Mouse (Mus musculus) embryonic facial prominence, embryonic 14.5 days (tissue): ENCODE measurements around the gene Tnrc6a. TPM values are rescaled to one million over a fixed set of nuclear protein-coding genes. Genes with fewer than 3 reads are reported as not detected.

Experiments
- ATAC-seq: fragments of 200-750 bp; cut with Nextera tagmentation; 2 replicates; pipeline ENCODE4 v1.8.0; 2017; ENCODE audit warnings: low read depth, moderate number of reproducible peaks, moderate TSS enrichment
- DNase-seq: peaks from one replicate; pipeline ENCODE4 v3.0.0-alpha.2; 2015; ENCODE audit warnings: low spot score
- H3K27ac ChIP-seq: fragments of 300-500 bp; sonication (generic); replicated peaks from 2 replicates; pipeline ENCODE4 v1.5.1; 2014; ENCODE audit warnings: low read depth, mild to moderate bottlenecking, low read length, moderate library complexity
- H3K27me3 ChIP-seq: fragments of 300-500 bp; sonication (generic); replicated peaks from 2 replicates; pipeline ENCODE4 v1.6.1; 2014; ENCODE audit warnings: low read length; ENCODE audit not compliant: control insufficient read depth, insufficient read depth
- H3K36me3 ChIP-seq: fragments of 300-500 bp; sonication (generic); 2 replicates; pipeline ENCODE4 v1.6.1; 2014; ENCODE audit warnings: low read length, mixed read lengths; ENCODE audit not compliant: control insufficient read depth, insufficient read depth
- H3K4me1 ChIP-seq: fragments of 300-500 bp; sonication (generic); 2 replicates; pipeline ENCODE4 v1.6.1; 2014; ENCODE audit warnings: antibody characterized with exemption, low read length; ENCODE audit not compliant: control insufficient read depth, insufficient read depth
- H3K4me2 ChIP-seq: fragments of 300-500 bp; sonication (generic); 2 replicates; pipeline ENCODE4 v1.6.1; 2014; ENCODE audit warnings: low read depth, mild to moderate bottlenecking, low read length, moderate library complexity, mixed read lengths
- H3K4me3 ChIP-seq: fragments of 300-500 bp; sonication (generic); 2 replicates; pipeline ENCODE4 v1.5.1; 2014; ENCODE audit warnings: low read depth, mild to moderate bottlenecking, low read length
- H3K9ac ChIP-seq: fragments of 300-500 bp; sonication (generic); 2 replicates; pipeline ENCODE4 v1.6.1; 2014; ENCODE audit warnings: low read depth, mild to moderate bottlenecking, low read length, moderate library complexity, mixed read lengths
- H3K9me3 ChIP-seq: fragments of 300-500 bp; sonication (generic); 2 replicates; pipeline ENCODE4 v1.6.1; 2016; ENCODE audit warnings: low read length; ENCODE audit not compliant: control insufficient read depth
- WGBS: fragments of 180-500 bp; shearing (Covaris S2); extraction: QIAGEN DNeasy Blood & Tissue Kit; methylation state at CpG from one replicate; pipeline ENCODE4 v1.1.7; 2014; 5-methylcytosine and 5-hydroxymethylcytosine counted together
- polyA plus RNA-seq: library from polyadenylated mRNA; unstranded; fragments of >200 nt; fragmentation: Nextera tagmentation; extraction: Ambion mirVana; gene quantifications from 2 replicates; pipeline ENCODE4 v1.2.1, GENCODE M21; 2014

Gene Tnrc6a
- polyA plus RNA-seq, 1 experiment from 2014 or later = 35.6 TPM

DNA sequence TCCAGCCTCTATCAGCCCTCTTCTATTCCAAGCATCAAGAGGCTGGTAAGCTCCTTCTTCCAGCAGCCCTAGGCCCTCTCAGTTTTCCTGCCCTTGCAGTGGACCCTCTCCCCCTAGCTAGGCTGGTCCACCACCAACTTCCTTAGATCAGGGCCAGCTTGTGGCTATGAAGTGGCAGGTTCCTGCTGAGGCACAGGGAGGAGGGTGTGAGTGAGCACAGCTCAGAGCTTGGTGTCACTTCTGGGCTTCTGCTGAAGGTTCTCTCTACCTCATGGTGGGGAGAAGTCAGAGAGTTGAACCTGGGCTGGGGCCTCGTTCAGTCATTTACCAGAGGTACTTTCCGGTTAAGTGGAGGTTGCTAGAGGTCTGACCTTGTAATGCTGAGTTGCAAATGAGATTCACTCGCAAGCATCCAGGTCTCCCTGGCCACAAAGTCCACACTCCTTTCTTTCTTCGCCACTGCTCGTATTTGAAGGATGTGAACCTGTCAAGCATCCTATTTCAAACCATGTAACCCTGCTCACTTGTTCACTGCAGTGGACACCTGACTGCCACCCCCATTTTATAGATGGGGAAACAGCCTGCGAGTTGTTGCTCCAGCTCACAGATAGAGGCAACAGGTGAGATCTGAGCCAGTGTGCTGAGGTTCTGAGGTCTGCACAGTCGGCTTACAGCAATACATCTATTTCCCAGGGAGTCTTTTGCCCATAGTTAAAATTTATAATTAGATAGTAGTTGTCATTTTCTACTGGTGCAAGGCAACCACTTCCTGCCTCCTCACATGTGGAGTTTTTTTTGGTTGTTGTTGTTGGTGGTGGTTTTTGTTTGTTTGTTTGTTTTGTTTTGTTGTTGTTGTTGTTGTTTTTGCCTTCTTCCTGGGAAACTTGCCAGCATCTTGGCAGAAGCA is 94.0 kb downstream of the Tnrc6a start:
- no peak for DNase-seq
- 68% methylated on average over 7 of the region's 7 CpGs for WGBS
- no peak overlapping the region for H3K27ac ChIP-seq
- H3K4me3 ChIP-seq = no peak overlapping the region
- H3K9me3 ChIP-seq = no peaks in the 10 kb centered on the region
- H3K4me1 ChIP-seq = peaks cover 8% of the 10 kb centered on the region; the same call in 1 of the 2 replicates
- no peaks in the 10 kb centered on the region for H3K27me3 ChIP-seq
- H3K36me3 ChIP-seq = no peaks in the 10 kb centered on the region
- no peak for ATAC-seq
- H3K4me2 ChIP-seq = no peak overlapping the region
- no peak overlapping the region for H3K9ac ChIP-seq

DNA sequence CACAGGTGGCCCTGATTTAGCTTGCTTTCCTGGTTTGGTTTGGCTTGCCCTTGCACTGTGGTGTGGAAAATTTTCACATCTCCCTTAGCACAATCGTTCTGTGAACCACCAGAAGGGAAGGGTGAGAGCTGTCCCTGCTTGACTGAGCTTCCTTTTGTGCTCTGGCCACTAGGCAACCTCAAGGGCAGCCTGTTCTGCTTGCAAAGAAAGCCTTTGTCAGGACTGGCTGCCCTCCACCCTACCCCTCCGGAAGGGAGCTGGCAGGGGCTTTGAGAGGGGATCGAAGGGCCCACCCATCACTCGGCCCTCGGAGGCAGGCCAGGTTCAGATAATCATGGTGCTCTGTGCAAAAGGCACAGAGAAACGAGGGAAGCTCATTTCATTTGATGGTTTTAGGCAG is 94.9 kb downstream of the Tnrc6a start:
- no peak overlapping the region for H3K9ac ChIP-seq
- peak; percentile 20 for DNase-seq
- H3K27ac ChIP-seq = no peak overlapping the region
- H3K36me3 ChIP-seq = no peaks in the 10 kb centered on the region
- ATAC-seq = no peak
- H3K9me3 ChIP-seq = no peaks in the 10 kb centered on the region
- H3K4me3 ChIP-seq = no peak overlapping the region
- H3K27me3 ChIP-seq = no peaks in the 10 kb centered on the region
- no peak overlapping the region for H3K4me2 ChIP-seq
- peaks cover 8% of the 10 kb centered on the region; the same call in 1 of the 2 replicates for H3K4me1 ChIP-seq
- WGBS = 32% methylated on average over 6 of the region's 6 CpGs

DNA sequence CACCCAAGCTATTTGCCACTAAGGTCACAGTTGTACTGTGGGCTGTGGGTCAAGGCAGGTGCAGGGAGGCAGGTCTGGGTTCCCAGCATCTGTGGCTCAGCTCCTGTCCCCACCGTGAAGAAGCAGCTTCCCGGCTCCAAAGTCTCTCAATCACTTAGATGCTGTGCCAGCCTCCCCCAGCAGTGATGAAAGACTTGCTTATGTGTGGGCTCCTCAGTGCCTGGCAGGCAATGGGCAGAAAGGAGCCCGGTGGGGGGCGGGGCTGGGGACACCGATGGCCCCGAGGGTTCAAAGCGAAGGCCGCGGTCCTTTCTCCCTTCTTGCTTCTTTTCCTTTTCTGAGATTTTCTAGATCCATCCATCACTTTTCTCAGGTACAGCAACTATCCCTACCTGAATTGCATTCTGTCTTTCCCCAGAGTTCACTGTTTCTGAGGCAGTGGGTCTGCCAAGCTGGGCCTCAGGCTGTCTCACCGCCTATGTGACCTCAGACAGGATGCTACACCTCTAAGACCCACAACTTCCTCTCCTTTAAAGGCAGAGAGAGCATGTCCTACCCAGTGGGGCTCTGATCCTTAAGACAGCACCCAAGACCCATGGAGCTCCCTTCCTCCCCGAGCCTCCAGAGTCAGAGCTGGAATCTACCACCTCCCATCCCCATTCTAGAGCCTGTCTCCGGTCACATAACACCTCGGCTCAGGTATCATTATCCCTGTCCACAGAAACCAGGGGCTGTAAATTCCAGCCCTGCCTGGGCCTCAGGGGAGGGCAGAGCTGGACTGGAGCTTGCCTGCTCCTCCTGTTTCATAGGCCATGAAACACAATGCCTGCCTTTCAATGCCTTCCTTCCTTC is 96.3 kb downstream of the Tnrc6a start:
- Histone ChIP-seq H3K4me2 (no peak overlapping the region), H3K4me1 (peaks cover 8% of the 10 kb centered on the region; the same call in 1 of the 2 replicates), H3K9ac (no peak overlapping the region), H3K27ac (no peak overlapping the region), H3K9me3 (no peaks in the 10 kb centered on the region), H3K36me3 (no peaks in the 10 kb centered on the region), H3K4me3 (no peak overlapping the region), H3K27me3 (no peaks in the 10 kb centered on the region)
- DNase-seq (peak; percentile 29), ATAC-seq (peak; percentile 85; the same call in 1 of the 2 replicates)
- WGBS = 55% methylated on average over 13 of the region's 13 CpGs

DNA sequence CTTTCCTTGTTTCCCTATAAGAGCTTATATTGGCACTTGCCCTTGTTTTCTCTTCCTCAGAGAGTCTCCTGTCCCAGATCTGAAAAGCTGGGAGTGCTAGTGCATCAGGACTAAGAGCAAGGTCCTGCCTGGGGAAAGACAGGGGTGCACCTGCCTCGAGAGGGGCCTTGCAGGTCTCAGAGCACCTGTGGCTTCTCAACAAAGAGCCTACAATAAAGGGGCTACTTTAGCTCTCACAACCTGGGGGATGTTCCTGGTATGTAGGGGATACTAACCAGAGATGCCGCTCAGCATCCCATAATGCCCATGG is 96.9 kb downstream of the Tnrc6a start:
- ATAC-seq = no peak

DNA sequence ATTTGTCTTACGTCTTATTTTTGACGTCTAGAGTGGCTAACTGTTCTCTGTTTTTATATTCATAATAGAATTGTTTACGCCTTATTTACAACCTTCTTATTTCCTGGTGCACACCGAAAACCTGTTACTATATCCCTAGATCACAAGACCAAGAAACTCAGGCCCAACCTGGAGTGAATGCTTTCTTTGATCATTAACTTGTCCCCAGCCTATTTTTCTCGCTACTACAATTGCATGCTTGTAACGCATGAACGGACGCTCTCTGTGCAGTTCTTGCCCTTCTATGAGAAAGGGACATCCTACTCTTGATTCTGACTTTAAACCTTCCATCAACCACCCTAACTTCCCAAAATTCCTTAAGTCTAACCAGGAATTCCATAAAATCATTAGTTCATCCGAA is 100.4 kb downstream of the Tnrc6a start:
- Histone ChIP-seq H3K4me1 (peaks cover 2% of the 10 kb centered on the region; the same call in 1 of the 2 replicates), H3K9ac (no peak overlapping the region), H3K27ac (no peak overlapping the region), H3K36me3 (no peaks in the 10 kb centered on the region), H3K4me3 (no peak overlapping the region), H3K27me3 (no peaks in the 10 kb centered on the region), H3K9me3 (no peaks in the 10 kb centered on the region), H3K4me2 (no peak overlapping the region)
- 85% methylated on average over 9 of the region's 9 CpGs for WGBS
- ATAC-seq (no peak), DNase-seq (no peak)

More for the DNA sequence above, 96.9 kb downstream of the Tnrc6a start:
- H3K27ac ChIP-seq = no peak overlapping the region
- H3K9ac ChIP-seq = no peak overlapping the region
- no peaks in the 10 kb centered on the region for H3K9me3 ChIP-seq
- no peak overlapping the region for H3K4me3 ChIP-seq
- DNase-seq = no peak
- H3K27me3 ChIP-seq = no peaks in the 10 kb centered on the region
- no peaks in the 10 kb centered on the region for H3K36me3 ChIP-seq
- WGBS = 78% methylated on average over 2 of the region's 2 CpGs
- no peak overlapping the region for H3K4me2 ChIP-seq
- H3K4me1 ChIP-seq = peaks cover 8% of the 10 kb centered on the region; the same call in 1 of the 2 replicates

DNA sequence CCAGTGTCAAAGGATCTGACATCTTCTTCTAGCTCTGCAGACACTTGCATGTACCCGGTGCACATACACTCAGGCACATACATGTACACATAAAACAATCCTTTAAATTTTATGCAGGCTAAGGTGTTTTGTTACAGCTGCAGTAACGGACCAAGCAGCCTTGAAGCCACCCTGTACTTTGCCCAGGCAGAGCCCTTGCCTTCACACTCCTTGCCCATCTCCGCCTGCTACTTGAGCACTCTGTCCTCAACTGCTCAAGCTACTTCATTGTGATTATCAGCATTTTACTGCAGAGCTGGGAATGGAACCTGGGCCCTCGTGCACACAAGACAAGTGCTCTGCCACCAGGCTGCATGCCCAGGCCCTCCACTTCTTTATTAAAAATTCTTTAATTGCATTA is 101.5 kb downstream of the Tnrc6a start:
- ATAC-seq = no peak

DNA sequence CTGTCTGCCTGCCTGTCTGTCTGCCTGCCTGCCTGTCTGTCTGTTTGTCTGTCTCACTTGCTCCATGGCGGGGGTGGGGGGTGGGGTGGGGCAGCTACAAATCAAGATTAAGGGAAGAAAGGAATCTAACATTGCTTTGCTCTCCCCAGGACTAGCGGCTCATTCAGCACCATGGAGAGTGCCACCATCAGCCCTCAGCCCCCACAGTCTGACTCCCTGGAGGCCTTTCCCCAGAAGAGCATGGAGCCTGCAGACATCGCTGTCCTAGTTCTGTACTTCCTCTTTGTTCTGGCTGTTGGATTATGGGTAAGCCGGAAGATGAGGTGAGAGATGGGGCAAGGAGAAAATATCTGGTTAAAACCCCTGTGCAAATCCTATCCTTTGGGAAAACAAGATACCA is 111.8 kb downstream of the Tnrc6a start:
- H3K9ac ChIP-seq = no peak overlapping the region
- no peak overlapping the region for H3K4me2 ChIP-seq
- 23% methylated on average over 4 of the region's 4 CpGs for WGBS
- no peak overlapping the region for H3K4me3 ChIP-seq
- H3K9me3 ChIP-seq = no peaks in the 10 kb centered on the region
- no peaks in the 10 kb centered on the region for H3K36me3 ChIP-seq
- ATAC-seq (no peak), DNase-seq (peak; percentile 43)
- no peaks in the 10 kb centered on the region for H3K4me1 ChIP-seq
- no peaks in the 10 kb centered on the region for H3K27me3 ChIP-seq
- H3K27ac ChIP-seq = no peak overlapping the region

More for the DNA sequence above, 101.5 kb downstream of the Tnrc6a start:
- H3K36me3 ChIP-seq = no peaks in the 10 kb centered on the region
- H3K27me3 ChIP-seq = no peaks in the 10 kb centered on the region
- 75% methylated on average over 4 of the region's 4 CpGs for WGBS
- H3K9me3 ChIP-seq = no peaks in the 10 kb centered on the region
- no peak for DNase-seq
- H3K4me1 ChIP-seq = peaks cover 2% of the 10 kb centered on the region; the same call in 1 of the 2 replicates
- no peak overlapping the region for H3K4me3 ChIP-seq
- H3K9ac ChIP-seq = no peak overlapping the region
- no peak overlapping the region for H3K27ac ChIP-seq
- no peak overlapping the region for H3K4me2 ChIP-seq

DNA sequence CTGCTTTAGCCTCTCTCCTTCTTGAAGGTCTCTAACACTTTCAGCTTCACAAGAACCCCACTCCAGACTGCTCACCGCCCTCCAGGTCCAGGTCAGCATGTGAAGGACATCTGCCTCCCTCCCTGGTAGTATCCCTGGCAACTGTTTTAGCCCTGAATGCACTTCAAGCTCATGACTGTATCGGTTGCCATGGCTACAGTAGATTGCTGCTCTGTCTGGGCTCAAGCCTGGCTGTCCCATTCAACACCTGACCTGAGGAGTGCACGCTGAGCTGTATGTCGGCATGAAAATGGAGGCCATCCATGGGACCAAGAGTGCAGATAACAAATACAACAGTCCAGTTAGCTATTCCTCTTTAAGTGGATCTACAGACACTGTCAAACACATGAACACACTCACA is 114.9 kb downstream of the Tnrc6a start:
- no peak overlapping the region for H3K27ac ChIP-seq
- no peak overlapping the region for H3K4me2 ChIP-seq
- WGBS = 75% methylated on average over 4 of the region's 4 CpGs
- no peak overlapping the region for H3K4me3 ChIP-seq
- no peaks in the 10 kb centered on the region for H3K9me3 ChIP-seq
- no peak for ATAC-seq
- no peaks in the 10 kb centered on the region for H3K4me1 ChIP-seq
- no peaks in the 10 kb centered on the region for H3K27me3 ChIP-seq
- H3K36me3 ChIP-seq = no peaks in the 10 kb centered on the region
- H3K9ac ChIP-seq = no peak overlapping the region
- DNase-seq = no peak
